Mouse (Mus musculus): ENCODE data around the gene Fut9. TPM values are rescaled to one million over a fixed set of nuclear protein-coding genes. Genes with fewer than 3 reads are reported as not detected.

Fut9 gene
- total RNA-seq, 1 experiment from 2014 or later: 0.35 TPM

DNA sequence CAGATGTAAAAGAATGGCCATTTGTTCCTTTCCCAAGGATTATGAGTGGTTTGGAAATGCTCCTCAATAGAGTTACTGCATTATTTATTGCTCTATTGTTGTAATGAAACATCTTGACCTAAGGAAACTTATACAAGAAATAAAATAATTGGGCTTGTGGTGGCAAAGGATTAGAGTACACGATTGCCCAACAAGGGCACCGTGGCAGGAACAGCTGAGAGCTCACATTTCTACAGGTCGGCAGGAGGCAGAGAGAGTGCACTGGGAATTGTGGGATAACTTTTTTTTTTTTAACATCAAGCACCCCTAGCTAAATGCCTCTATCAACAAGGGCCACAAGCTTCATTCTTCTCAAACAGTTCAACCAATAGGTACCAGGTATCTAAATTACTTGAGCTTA lies 148.1 kb downstream of the Fut9 start:
- no peak for ATAC-seq (ENCODE audit: extremely low read depth, insufficient number of reproducible peaks, low FRiP score, poor library complexity, severe bottlenecking)

DNA sequence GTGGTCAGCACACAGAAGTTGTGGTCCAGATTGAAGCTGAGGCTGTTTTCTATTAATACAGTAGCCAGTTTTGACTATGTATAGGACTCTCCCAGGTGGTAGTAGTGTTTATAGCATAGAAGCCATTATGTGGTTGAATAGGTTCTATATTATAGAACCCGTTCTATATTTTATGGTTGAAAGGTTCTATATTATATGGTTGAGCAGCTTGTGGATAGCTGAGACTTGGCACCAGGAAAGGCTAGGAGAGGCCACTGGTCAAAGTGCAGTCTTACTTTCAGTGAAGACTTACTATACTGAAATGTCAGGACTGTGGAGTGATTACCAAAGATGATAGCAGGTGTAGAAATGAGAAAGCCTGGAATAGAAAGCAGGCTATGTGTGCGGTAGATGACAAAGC lies 151.9 kb downstream of the Fut9 start:
- ATAC-seq (ENCODE audit: extremely low read depth, insufficient number of reproducible peaks, low FRiP score, poor library complexity, severe bottlenecking): no peak

DNA sequence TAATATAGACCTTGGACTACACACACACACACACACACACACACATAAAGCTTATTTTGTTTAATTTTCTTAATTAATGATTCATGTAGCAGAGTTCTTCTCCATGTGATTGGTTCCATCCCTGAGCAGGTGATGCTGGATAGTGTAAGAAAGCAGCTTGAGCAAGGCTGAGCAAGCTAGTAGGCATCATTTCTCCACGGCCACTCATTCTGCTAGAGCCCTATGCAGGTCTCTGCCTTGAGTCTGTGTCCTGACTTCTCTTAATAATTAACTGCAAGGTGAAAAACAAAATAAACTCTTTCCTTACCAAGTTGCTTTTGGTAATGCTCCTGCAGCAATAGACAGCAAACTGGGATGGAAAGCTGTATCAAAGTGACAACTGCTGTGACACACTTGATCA lies 152.5 kb downstream of the Fut9 start:
- ATAC-seq (ENCODE audit: extremely low read depth, insufficient number of reproducible peaks, low FRiP score, poor library complexity, severe bottlenecking): no peak

DNA sequence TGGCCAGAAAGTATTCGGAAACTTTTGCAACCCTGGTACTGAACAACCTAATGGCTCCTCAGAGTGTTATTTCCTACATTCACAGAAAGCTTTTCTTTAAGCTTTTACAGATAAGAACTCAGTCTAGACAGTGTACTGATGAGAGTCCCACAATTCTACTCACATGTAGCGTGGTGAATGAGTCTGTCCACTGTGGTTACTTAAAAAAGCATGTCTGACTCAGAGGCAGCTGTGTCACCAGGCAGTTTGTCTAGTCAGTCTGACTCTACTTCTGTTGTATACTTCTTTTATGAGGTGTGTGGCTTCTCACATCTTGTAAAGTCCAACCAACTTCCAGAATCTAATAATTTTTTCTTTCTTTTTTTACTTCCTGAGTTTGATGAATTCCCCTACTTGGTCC lies 154.5 kb downstream of the Fut9 start:
- no peak for ATAC-seq (ENCODE audit: extremely low read depth, insufficient number of reproducible peaks, low FRiP score, poor library complexity, severe bottlenecking)

DNA sequence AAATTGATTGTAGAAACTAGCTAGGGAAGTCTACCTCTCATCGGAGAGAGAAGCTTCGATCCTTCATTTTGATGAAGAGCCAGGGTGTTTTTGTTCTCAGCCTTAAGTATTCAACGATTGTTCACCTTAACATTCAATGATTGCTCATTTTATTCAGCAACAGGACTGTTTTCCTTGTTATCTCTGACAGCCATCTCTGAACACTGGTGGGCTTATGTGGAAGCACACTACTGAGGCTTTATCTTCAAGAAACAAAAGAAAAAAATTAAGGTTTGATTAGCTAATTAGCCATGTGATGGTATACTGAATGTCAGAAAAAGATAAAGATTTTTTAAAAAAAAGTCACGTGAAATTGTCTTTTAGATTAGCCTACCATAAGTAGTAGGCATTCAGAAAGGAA lies 158.1 kb downstream of the Fut9 start:
- no peak for ATAC-seq (ENCODE audit: extremely low read depth, insufficient number of reproducible peaks, low FRiP score, poor library complexity, severe bottlenecking)

DNA sequence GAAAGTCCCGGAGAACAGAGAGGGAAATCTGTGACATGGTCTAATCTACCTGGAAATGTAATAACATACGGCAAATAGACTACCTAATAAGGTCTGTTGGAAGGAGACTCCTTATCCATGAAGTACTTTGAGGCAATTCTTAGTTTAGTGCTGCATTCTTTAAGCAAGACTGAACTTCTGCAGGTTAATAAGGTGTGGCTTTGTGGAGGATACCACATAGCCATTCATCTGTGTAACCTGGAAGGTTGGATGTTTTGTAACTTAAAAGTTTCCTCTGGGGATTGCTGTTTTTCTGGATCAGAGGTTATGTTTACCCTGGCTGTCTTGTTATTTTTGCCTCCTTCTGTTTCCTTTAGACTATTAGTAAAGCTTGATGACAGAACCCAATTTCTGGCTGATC lies 166.8 kb downstream of the Fut9 start:
- ATAC-seq (ENCODE audit: extremely low read depth, insufficient number of reproducible peaks, low FRiP score, poor library complexity, severe bottlenecking): no peak

DNA sequence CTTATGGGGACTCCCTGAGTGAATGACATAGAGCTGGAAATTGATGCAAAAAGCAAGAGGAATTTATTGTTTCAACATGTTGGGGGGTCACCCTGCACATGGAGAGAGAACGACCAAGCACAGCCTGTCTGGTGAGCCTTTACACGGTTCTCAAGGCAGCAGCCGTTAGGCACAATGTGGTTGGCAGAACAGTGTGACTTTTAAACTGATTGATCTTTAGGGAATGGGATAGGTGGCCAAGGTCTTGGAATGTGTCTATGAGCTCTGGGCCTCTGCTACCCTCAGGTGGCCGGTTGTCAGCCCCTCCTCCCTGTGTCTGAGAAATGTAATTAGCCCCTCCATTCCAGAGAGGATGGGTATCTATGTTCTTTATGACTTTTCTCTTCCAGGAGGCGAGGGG lies 171.9 kb downstream of the Fut9 start:
- no peak for ATAC-seq (ENCODE audit: extremely low read depth, insufficient number of reproducible peaks, low FRiP score, poor library complexity, severe bottlenecking)

DNA sequence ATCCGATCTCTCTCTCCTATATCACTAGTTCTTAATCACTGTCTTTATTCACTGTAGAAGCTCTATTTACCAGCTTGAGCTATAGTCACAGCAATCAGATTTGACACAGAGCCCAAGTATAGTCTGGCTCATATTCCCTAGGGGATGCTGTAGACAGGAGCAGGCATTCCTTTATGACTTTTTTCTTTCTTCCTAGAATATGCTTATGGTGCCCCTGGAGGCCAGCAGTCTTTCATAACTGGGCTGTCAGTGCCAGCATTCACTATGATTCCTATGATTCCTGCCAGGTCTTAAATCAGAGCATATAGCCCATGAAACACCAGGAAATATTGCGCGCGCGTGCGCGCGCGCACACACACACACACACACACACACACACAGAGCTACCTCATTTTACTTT lies 172.6 kb downstream of the Fut9 start:
- ATAC-seq (ENCODE audit: extremely low read depth, insufficient number of reproducible peaks, low FRiP score, poor library complexity, severe bottlenecking): no peak

DNA sequence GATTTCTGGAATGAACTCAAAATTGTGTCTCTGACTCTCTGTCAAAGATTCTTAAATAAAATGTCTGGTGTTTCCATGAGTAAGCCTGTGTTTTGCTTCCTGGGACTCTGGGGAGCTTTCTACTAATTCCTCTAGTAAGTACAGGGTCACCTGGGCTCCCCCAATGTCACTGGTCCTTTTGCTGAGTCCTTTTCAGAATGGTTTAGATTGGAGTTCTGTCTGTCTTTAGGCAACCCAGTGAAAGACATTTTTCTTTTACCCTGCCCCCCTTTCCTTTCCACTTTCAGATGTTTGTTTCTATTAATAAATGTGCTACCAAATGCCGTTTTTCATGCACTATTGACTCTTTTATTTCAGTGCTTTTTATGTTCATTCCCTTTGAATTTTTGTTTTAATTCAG lies 173.0 kb downstream of the Fut9 start:
- no peak for ATAC-seq (ENCODE audit: extremely low read depth, insufficient number of reproducible peaks, low FRiP score, poor library complexity, severe bottlenecking)

DNA sequence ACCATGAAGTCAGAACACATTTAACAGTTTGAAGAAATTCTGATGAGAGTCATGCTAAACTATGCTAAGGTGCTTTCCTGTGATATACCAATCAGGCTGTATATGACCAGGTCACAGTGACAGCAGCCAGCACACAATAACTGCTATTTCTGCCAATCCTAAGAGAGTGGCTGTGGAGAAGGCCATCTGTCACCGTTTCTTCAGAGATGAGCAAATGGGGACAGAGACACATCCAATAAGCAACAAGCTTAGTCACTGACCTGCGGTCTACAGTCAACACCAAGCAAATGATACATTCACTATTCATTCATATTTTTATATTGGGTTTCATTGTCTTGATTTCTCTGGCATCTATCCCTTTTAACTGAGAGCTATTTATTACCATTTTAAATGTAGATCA lies 176.9 kb downstream of the Fut9 start:
- no peak for ATAC-seq (ENCODE audit: extremely low read depth, insufficient number of reproducible peaks, low FRiP score, poor library complexity, severe bottlenecking)

DNA sequence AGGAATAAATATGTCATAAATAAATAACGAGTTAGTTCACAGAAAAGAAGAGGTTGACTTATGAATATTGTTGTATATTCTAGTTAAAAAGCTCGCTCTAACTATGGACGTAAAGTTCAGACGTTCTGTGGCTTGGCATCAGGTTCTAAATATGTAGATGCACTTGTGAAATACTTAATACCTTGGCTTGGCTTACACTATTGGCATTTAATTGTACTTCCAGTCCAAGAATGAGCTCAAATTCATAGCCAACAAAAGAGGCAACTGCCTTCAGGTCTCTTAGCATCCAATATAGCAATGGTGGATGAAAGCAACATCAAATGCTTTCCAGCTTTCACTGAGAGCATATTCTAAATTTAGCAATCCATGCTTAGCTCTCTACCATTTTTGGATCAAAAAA lies 182.7 kb downstream of the Fut9 start:
- no peak for ATAC-seq (ENCODE audit: extremely low read depth, insufficient number of reproducible peaks, low FRiP score, poor library complexity, severe bottlenecking)

DNA sequence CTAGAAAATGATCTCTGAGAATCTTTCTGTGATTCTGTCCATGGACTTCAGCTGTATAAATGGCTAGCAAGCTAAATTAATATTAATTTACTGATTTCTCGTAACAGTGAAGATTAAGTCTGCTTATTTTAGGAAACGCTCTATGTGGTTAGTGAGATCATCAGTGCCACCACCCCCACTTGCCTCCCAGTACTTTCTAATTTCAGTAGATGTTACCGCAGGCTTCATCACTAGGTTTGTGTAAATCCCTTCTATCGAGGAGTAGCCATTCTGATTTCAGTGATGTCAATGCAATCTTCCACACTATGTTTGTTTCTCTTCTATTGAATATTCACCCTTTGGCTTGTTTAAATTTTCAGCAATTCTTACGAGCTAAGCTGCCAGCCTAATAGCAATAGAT lies 186.6 kb downstream of the Fut9 start:
- ATAC-seq (ENCODE audit: extremely low read depth, insufficient number of reproducible peaks, low FRiP score, poor library complexity, severe bottlenecking): no peak

DNA sequence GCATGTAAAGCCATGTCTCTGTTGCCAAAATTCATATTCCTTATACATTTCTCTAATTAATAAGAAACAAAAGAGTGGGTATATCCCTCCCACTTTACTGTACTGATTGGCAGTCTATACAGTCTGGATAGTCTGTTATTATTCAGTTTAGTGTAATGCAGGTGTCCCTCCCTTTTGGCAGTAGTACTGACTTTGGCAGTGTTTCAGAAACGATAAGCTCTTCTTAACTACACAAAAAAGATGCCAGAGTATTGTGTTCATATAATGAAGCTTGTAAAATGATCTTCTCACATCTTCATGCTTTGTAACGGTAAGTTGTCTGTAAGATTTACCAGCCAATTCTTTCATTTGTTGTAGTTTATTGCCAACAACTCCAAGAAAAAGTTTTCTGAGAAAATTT lies 189.6 kb downstream of the Fut9 start:
- no peak for ATAC-seq (ENCODE audit: extremely low read depth, insufficient number of reproducible peaks, low FRiP score, poor library complexity, severe bottlenecking)

DNA sequence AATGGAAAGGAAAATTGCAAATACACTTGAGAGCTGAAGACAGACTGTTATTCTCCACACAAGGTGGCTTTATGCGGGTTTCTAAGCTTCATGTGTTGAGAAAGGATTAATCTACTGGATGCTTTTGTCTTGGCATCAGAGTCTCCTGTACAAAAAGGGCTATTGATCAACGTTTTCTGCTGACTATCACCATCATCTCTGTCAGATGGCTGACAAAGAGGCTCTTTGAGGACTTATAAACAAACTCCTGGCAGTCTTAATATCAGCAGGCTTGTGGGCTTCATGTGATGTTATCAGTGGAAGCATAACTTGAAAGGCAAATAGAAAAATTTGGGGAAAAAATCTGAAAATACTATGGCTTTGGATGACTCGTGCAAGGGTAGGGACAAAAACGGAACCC lies 206.8 kb downstream of the Fut9 start:
- ATAC-seq (ENCODE audit: extremely low read depth, insufficient number of reproducible peaks, low FRiP score, poor library complexity, severe bottlenecking): no peak
